Mouse (Mus musculus) macrophage (primary cell): ENCODE data around the gene Gm11077. TPM values are rescaled to one million over a fixed set of nuclear protein-coding genes. Genes with fewer than 3 reads are reported as not detected.

Source experiments
- H3K27ac ChIP-seq: fragments of 350-480 bp; formaldehyde crosslinking; 2 replicates; pipeline ENCODE4 v1.9.0; 2021
- H3K36me3 ChIP-seq: fragments of 350-480 bp; formaldehyde crosslinking; 2 replicates; pipeline ENCODE4 v1.9.0; 2021; ENCODE audit errors: inconsistent target
- H3K4me3 ChIP-seq: fragments of 350-480 bp; formaldehyde crosslinking; 2 replicates; pipeline ENCODE4 v1.9.0; 2021; ENCODE audit errors: inconsistent target
- H3K79me2 ChIP-seq: fragments of 350-480 bp; formaldehyde crosslinking; 2 replicates; pipeline ENCODE4 v1.9.0; 2021; ENCODE audit errors: inconsistent target
- WGBS: methylation state at CpG from one replicate; pipeline ENCODE4 v1.1.7; 2026; ENCODE audit warnings: inconsistent platforms; ENCODE audit not compliant: missing documents; 5-methylcytosine and 5-hydroxymethylcytosine counted together
- polyA plus RNA-seq: library from polyadenylated mRNA; stranded (reverse); fragments of 250-400 nt; gene quantifications from 3 replicates; pipeline ENCODE4 v1.2.4, GENCODE M21; 2018; ENCODE audit warnings: inconsistent platforms

Gene Gm11077
- polyA plus RNA-seq, 1 experiment from 2014 or later = not detected

DNA sequence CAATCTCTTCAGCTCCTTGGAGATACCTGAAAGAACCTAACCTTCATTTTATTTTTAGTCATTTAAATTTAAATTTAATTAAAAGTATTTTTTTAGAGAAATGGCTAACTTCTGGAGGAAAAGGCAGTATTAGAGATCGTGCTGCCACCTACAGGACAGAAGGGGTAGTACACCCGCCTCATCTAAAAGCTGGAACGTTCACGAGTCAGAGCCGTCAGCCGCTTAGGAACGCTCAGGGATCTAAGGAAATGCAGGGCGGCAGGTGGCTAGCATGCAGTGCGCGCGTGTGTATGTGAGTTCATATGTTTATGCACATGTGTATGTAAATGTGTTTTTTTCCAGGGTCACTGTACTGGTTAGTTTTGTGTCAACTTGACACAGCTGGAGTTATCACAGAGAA, 16.3 kb upstream of the Gm11077 start:
- no peaks in the 10 kb centered on the region for H3K79me2 ChIP-seq
- WGBS = 5% methylated on average over 11 of the region's 11 CpGs
- H3K27ac ChIP-seq = no peak overlapping the region
- no peaks in the 10 kb centered on the region for H3K36me3 ChIP-seq
- no peak overlapping the region for H3K4me3 ChIP-seq

GRCm38 (mm10) chr6:140714905-140715365, 14.1 kb upstream of the Gm11077 start:
- Histone ChIP-seq H3K36me3 (no peaks in the 10 kb centered on the region), H3K4me3 (no peak overlapping the region), H3K27ac (no peak overlapping the region), H3K79me2 (no peaks in the 10 kb centered on the region)
- WGBS = 17% methylated on average over 10 of the region's 10 CpGs

DNA sequence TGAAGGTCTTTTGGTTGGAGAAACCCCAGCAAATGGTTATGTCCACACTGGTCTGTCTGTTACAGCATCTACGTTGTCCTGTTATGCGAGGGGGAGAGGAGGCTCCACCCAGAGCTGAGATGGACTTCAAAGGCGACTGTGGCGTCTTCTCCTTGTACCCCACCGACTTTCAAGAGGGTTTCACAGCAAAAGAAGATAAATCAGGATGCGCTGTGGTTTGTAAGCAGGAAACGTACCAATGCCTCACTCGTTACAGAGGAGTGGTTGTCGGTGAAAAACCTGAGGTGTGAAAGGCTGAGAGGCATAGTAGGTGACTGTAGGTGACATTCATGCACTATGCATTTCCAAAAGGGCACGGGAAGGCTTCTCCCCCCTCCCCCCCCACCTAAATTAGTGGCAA, 7.0 kb upstream of the Gm11077 start:
- Histone ChIP-seq H3K4me3 (no peak overlapping the region), H3K36me3 (no peaks in the 10 kb centered on the region), H3K79me2 (no peaks in the 10 kb centered on the region), H3K27ac (no peak overlapping the region)
- WGBS = 67% methylated on average over 9 of the region's 10 CpGs

- WGBS = 84% methylated on average over 6 of the region's 6 CpGs
- Histone ChIP-seq H3K36me3 (no peaks in the 10 kb centered on the region), H3K4me3 (no peak overlapping the region), H3K27ac (no peak overlapping the region), H3K79me2 (no peaks in the 10 kb centered on the region)
These were observed 1.8 kb downstream of the Gm11077 start for GRCm38 (mm10) chr6:140730669-140731401.

DNA sequence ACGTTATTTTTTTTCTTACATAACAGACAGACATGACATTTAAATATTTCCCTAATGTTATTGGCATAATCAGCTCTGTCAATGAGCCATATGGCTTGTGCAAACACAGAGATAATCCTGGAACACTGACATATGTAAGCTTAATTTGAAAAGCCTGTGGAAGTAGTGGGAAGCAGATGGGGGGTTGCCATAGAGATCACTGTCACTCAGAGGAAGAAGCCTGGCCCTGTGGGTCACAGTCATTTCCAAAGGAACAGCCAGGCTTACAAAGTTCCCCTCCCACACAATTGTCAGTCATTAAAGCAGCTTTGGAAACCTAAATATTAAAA, 2.3 kb downstream of the Gm11077 start:
- H3K36me3 ChIP-seq = no peaks in the 10 kb centered on the region
- 92% methylated on average over 1 of the region's 1 CpGs for WGBS
- H3K79me2 ChIP-seq = no peaks in the 10 kb centered on the region
- H3K27ac ChIP-seq = no peak overlapping the region
- no peak overlapping the region for H3K4me3 ChIP-seq

DNA sequence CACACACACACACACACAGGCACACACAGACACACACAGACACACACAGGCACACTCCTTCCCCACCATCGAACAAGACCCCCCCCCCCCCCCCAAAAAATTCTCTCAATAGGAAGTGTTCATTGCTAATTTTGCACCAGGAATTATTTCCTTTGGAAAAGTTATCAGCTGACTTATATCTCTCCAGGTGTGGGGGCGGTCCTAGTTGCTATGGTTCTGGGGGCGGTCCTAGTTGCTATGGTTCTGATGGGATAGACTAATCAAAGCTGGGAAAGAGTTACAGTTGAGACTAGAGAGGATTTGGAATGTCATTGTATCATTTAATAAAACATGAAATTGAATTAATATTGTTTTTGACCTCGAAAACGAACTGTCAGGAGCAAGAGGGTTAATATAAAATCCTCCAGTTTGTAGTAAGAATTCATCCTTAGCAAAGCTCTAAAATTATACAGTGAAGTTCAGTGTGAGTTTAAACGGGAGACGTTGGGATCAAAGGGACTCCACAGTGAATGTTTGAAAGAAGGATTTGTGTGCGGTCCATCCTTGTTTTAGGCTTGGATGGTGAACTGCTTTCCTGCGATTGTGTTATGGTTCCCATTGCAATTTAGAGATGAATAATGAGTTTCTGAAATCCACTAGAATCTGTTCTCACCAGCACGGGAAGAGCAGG, 4.0 kb downstream of the Gm11077 start:
- 51% methylated on average over 10 of the region's 10 CpGs for WGBS
- Histone ChIP-seq H3K79me2 (no peaks in the 10 kb centered on the region), H3K27ac (no peak overlapping the region), H3K36me3 (no peaks in the 10 kb centered on the region), H3K4me3 (no peak overlapping the region)

DNA sequence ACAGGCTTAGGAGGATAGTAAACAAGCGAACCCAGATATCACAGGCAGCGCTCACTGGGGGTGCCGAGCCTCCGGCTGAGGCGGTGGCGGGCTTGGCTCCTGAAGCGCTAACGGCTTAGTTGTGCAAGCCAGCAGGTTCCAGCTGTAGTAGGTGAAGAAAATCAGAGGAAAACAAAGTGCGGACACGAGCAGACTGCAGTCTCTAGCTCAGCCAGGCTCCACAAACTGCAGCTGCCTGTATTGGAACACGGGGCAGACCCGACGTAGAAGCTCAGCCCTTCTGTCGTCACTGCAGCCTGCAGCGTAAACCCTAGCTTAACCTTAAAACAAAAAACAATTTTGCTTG, 4.5 kb downstream of the Gm11077 start:
- H3K27ac ChIP-seq = no peak overlapping the region
- no peaks in the 10 kb centered on the region for H3K36me3 ChIP-seq
- 23% methylated on average over 15 of the region's 15 CpGs for whole genome bisulfite sequencing
- no peaks in the 10 kb centered on the region for H3K79me2 ChIP-seq
- no peak overlapping the region for H3K4me3 ChIP-seq

DNA sequence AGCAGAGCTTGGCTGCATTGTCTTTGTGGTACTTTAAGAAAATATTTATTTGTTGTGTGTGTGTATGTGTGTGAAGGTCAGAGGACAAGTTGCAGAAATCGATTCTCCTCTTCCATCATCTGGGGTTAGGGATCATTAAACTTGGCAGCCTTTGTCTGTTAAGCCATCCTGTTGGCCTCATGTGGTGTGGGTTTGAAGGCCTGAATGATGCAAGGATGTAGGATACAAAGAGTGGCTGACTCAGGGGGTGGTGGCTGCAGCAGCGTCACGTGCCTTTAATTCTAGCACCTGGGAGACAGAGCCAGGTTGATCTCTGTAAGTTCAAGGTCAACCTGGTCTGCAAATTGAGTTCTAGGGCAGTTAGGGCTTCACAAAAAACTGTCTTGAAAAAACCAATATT, 16.5 kb downstream of the Gm11077 start:
- Histone ChIP-seq H3K27ac (no peak overlapping the region), H3K4me3 (no peak overlapping the region), H3K36me3 (no peaks in the 10 kb centered on the region), H3K79me2 (no peaks in the 10 kb centered on the region)
- WGBS = 75% methylated on average over 3 of the region's 3 CpGs

GRCm38 (mm10) chr6:140747591-140747990, 18.5 kb downstream of the Gm11077 start:
- WGBS = 79% methylated on average over 2 of the region's 2 CpGs
- no peaks in the 10 kb centered on the region for H3K79me2 ChIP-seq
- H3K36me3 ChIP-seq = no peaks in the 10 kb centered on the region
- H3K27ac ChIP-seq = no peak overlapping the region
- no peak overlapping the region for H3K4me3 ChIP-seq

DNA sequence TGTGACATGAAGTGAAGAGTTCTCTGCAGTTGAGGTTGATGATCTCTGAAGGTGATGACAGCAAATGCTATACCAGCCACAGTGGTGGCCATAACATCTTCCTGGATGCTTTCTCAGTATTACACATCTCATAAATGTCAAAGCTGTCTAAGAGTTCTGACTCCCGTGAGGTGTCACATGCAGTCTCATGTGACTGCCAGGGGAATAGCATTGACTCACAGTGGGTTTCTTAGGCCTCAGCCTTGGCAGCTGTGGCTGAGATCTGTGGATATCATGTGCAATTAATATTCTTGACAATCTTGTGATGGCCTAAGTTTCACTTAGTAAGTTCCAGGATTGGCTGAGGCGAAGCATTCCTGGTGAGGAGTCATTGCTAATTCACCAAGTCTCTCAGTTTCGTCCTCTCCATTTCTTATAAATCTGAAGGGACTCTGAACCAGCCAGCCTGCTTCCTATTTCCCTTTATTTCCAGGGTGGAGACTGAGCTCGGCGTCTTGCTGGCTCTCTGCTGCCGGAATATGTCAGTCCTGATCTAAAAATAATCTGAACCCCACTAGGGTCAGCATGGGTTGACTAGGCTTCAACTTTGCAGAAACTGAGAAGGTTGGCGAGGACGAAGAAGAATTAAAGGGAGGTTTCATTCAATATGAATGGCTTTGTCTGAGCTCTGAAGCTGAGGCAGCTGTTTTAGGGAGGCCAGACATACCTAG, 21.4 kb downstream of the Gm11077 start:
- whole genome bisulfite sequencing = 92% methylated on average over 8 of the region's 8 CpGs
- Histone ChIP-seq H3K27ac (no peak overlapping the region), H3K79me2 (no peaks in the 10 kb centered on the region), H3K4me3 (no peak overlapping the region), H3K36me3 (no peaks in the 10 kb centered on the region)

GRCm38 (mm10) chr6:140766365-140766764, 37.3 kb downstream of the Gm11077 start:
- no peak overlapping the region for H3K27ac ChIP-seq
- no peaks in the 10 kb centered on the region for H3K79me2 ChIP-seq
- no peak overlapping the region for H3K4me3 ChIP-seq
- WGBS = 24% methylated on average over 9 of the region's 9 CpGs
- H3K36me3 ChIP-seq = no peaks in the 10 kb centered on the region

DNA sequence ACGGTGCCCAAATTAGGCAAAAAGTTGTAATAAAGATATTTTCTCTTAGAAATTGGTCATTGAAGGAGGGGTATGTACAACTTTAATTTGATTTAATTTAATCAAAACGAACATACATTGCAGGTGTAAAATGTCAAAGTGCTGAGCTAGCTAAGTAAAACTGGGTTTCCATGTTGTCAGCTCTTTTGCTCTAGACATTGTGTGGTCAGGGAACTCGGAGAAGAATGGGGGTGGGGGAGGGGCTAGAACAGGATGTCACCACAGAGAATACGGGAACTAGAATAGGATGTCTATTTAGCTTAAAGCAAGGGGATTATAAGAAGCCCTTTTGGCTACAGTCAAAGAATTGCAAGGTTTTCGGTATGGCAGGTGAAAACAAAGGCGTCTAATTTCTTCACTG, 38.2 kb downstream of the Gm11077 start:
- Histone ChIP-seq H3K79me2 (no peaks in the 10 kb centered on the region), H3K27ac (no peak overlapping the region), H3K36me3 (no peaks in the 10 kb centered on the region), H3K4me3 (no peak overlapping the region)
- WGBS = 26% methylated on average over 6 of the region's 6 CpGs

DNA sequence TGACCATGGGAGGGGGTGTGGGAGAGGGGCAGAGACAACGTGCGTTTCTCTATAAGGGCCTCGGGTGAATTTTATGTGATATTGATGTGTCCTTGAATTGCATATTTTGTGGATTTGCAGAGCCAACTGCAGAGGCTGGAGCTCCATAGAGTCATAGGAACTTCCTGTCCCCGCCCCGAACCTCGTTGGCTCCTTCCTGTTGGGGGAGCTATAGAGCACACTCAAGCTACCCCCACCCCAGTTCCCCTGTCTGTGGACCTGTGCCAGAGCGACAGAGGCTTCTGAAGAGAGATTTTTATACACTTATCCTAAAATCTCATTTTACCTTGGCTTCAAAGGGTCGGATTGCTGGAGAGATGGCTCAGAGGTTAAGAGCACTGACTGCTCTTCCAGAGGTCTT, 39.1 kb downstream of the Gm11077 start:
- no peak overlapping the region for H3K4me3 ChIP-seq
- 73% methylated on average over 6 of the region's 8 CpGs for WGBS
- no peaks in the 10 kb centered on the region for H3K79me2 ChIP-seq
- H3K27ac ChIP-seq = no peak overlapping the region
- H3K36me3 ChIP-seq = no peaks in the 10 kb centered on the region

- Histone ChIP-seq H3K27ac (no peak overlapping the region), H3K79me2 (no peaks in the 10 kb centered on the region), H3K36me3 (no peaks in the 10 kb centered on the region), H3K4me3 (no peak overlapping the region)
- WGBS = 91% methylated on average over 21 of the region's 21 CpGs
These were observed 40.0 kb downstream of the Gm11077 start for GRCm38 (mm10) chr6:140768859-140769640.

DNA sequence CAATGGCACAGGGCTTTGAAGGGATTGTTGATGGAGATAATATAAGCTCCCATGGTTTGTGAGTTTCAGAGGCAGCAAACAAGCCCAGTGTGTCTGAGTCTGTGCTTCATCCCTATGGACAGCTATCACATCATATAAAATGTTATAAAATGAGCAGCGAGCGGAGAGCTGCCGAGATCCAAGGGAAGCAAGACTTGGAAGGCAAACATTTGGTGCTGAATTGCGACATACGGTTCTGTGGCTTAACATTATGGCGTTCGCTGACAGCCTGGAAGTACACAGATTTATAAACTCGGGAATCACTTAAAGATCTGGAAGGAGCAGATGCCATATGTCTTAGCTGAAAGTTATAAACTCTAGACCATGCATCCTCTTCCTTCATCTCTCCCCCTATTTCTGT, 47.2 kb downstream of the Gm11077 start:
- Histone ChIP-seq H3K79me2 (no peaks in the 10 kb centered on the region), H3K27ac (no peak overlapping the region), H3K4me3 (no peak overlapping the region), H3K36me3 (no peaks in the 10 kb centered on the region)
- 92% methylated on average over 8 of the region's 8 CpGs for WGBS
